1 mouse cellular context compared by ENCODE assay signal in the genomic region with DNA sequence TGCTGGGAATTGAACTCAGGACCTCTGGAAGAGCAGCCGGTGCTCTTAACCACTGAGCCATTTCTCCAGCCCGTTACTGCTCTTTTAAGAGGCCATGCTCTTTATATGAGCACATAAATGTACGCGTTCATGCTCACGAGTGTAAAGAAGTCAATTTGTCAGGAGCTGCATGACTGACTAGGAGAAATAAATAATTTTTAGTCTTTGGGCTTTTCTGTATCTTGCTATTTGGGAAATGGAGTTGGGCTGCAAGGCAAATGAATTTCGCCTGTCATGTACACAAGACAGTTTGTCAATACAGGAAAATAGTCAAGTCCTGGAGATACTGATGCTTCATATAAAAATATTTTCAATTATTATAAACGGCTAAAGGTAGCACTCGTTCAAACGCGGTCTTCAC.
TF ChIP-seq lines count a peak whose summit lies in the region.

No protein-coding gene starts in this region.

TF ChIP-seq in CH12.LX, 34 proteins besides CTCF, POLR2A, EP300 and RAD21 (continued from another document):
- TF ChIP-seq TBP (conservative IDR thresholded peaks at IDR 0.05; ENCODE audit: low read depth, low read length) = 0 out of 2 replicates have a peak, but pooled peaks have one; percentile 12
- no peak for TF ChIP-seq KAT2A (IDR thresholded peaks at IDR 0.05; ENCODE audit: insufficient replicate concordance, low read length)
- no peak for TF ChIP-seq ETS1 (conservative IDR thresholded peaks at IDR 0.05; ENCODE audit: low read depth, low read length)
